Mouse (Mus musculus) liver, adult 2 months (tissue): ENCODE measurements around the gene Zdhhc1.

ENCODE experiments used
- CTCF ChIP-seq: fragments of 200-500 bp; IDR thresholded peaks from 2 replicates; pipeline ENCODE4 v1.5.1; 2011; ENCODE audit warnings: low read depth, low read length, control low read depth
- POLR2A ChIP-seq: fragments of 200-500 bp; IDR thresholded peaks from 2 replicates; pipeline ENCODE4 v1.6.1; 2011; ENCODE audit warnings: low read length, control low read depth; ENCODE audit not compliant: insufficient read depth; ENCODE audit errors: extremely low read depth

- no peak for TF ChIP-seq POLR2A
- no peak for TF ChIP-seq CTCF
Measured at GRCm38 (mm10) chr8:105437078-105437748, 59.5 kb downstream of the Zdhhc1 start.
